Mouse (Mus musculus) heart, adult 11 months (tissue): ENCODE results near the gene Cdh15.

Experiments used
- DNase-seq: peaks from one replicate; pipeline ENCODE4 v3.0.0; 2022

Gene Cdh15

GRCm38 (mm10) chr8:122845662-122846061 is 2.1 kb upstream of the Cdh15 start:
- no peak for DNase-seq

GRCm38 (mm10) chr8:122849152-122849910 is 1.6 kb downstream of the Cdh15 start:
- no peak for DNase-seq

- DNase-seq: no peak
These were observed 3.0 kb downstream of the Cdh15 start for GRCm38 (mm10) chr8:122850641-122851240.

- no peak for DNase-seq
These were observed 4.2 kb downstream of the Cdh15 start for GRCm38 (mm10) chr8:122851692-122852545.

GRCm38 (mm10) chr8:122852546-122852905 is 4.8 kb downstream of the Cdh15 start:
- no peak for DNase-seq

GRCm38 (mm10) chr8:122853340-122853771 is 5.6 kb downstream of the Cdh15 start:
- no peak for DNase-seq

GRCm38 (mm10) chr8:122854388-122854787 is 6.6 kb downstream of the Cdh15 start:
- no peak for DNase-seq

- no peak for DNase-seq
These were observed 7.4 kb downstream of the Cdh15 start for GRCm38 (mm10) chr8:122855123-122855522.

GRCm38 (mm10) chr8:122856288-122856687 is 8.5 kb downstream of the Cdh15 start:
- DNase-seq: no peak

GRCm38 (mm10) chr8:122859843-122860242 is 12.1 kb downstream of the Cdh15 start:
- DNase-seq: no peak

GRCm38 (mm10) chr8:122864719-122865129 is 17.0 kb downstream of the Cdh15 start:
- no peak for DNase-seq

GRCm38 (mm10) chr8:122865441-122865840 is 17.7 kb downstream of the Cdh15 start:
- DNase-seq: no peak

- DNase-seq: no peak
These were observed 18.5 kb downstream of the Cdh15 start for GRCm38 (mm10) chr8:122866231-122866630.

- DNase-seq: no peak
These were observed 20.2 kb downstream of the Cdh15 start for GRCm38 (mm10) chr8:122867982-122868381.

GRCm38 (mm10) chr8:122870377-122870863 is 22.7 kb downstream of the Cdh15 start:
- no peak for DNase-seq

GRCm38 (mm10) chr8:122871663-122872062 is 23.9 kb downstream of the Cdh15 start:
- no peak for DNase-seq

- DNase-seq: no peak
These were observed 25.4 kb downstream of the Cdh15 start for GRCm38 (mm10) chr8:122873171-122873570.

- no peak for DNase-seq
These were observed 27.4 kb downstream of the Cdh15 start for GRCm38 (mm10) chr8:122875186-122875585.

GRCm38 (mm10) chr8:122878231-122878630 is 30.5 kb downstream of the Cdh15 start:
- no peak for DNase-seq

- no peak for DNase-seq
These were observed 32.5 kb downstream of the Cdh15 start for GRCm38 (mm10) chr8:122880302-122880701.

- no peak for DNase-seq
These were observed 35.9 kb downstream of the Cdh15 start for GRCm38 (mm10) chr8:122883671-122884070.

GRCm38 (mm10) chr8:122891440-122891839 is 43.7 kb downstream of the Cdh15 start:
- no peak for DNase-seq

GRCm38 (mm10) chr8:122893451-122893850 is 45.7 kb downstream of the Cdh15 start:
- no peak for DNase-seq
